Mouse (Mus musculus) stomach, embryonic 16.5 days (tissue): ENCODE results near the gene Hif1an. TPM values are rescaled to one million over a fixed set of nuclear protein-coding genes. Genes with fewer than 3 reads are reported as not detected.

Experiments
- ATAC-seq: fragments of 200-750 bp; cut with Nextera tagmentation; 2 replicates; pipeline ENCODE4 v1.8.0; 2017; ENCODE audit warnings: moderate number of reproducible peaks, moderate TSS enrichment; ENCODE audit not compliant: insufficient read depth, low FRiP score
- H3K27ac ChIP-seq: fragments of 300-500 bp; sonication (generic); 2 replicates; pipeline ENCODE4 v1.5.1; 2014; ENCODE audit warnings: low read length
- H3K27me3 ChIP-seq: fragments of 300-500 bp; sonication (generic); 2 replicates; pipeline ENCODE4 v1.6.1; 2014; ENCODE audit warnings: low read length, control low read depth, mixed read lengths; ENCODE audit not compliant: control insufficient read depth, insufficient read depth
- H3K36me3 ChIP-seq: fragments of 300-500 bp; sonication (generic); 2 replicates; pipeline ENCODE4 v1.6.1; 2014; ENCODE audit warnings: low read length; ENCODE audit not compliant: control insufficient read depth, insufficient read depth
- H3K4me1 ChIP-seq: fragments of 300-500 bp; sonication (generic); 2 replicates; pipeline ENCODE4 v1.6.1; 2014; ENCODE audit warnings: low read length, control low read depth, mixed read lengths; ENCODE audit not compliant: control insufficient read depth, insufficient read depth
- H3K4me2 ChIP-seq: fragments of 300-500 bp; sonication (generic); 2 replicates; pipeline ENCODE4 v1.6.1; 2014; ENCODE audit warnings: low read depth, low read length, mixed read lengths
- H3K4me3 ChIP-seq: fragments of 300-500 bp; sonication (generic); replicated peaks from 2 replicates; pipeline ENCODE4 v1.5.1; 2014; ENCODE audit warnings: mild to moderate bottlenecking, low read length
- H3K9ac ChIP-seq: fragments of 300-500 bp; sonication (generic); 2 replicates; pipeline ENCODE4 v1.6.1; 2014; ENCODE audit warnings: low read length
- H3K9me3 ChIP-seq: fragments of 300-500 bp; sonication (generic); replicated peaks from 2 replicates; pipeline ENCODE4 v1.6.1; 2016; ENCODE audit warnings: low read length, control low read depth; ENCODE audit not compliant: control insufficient read depth
- WGBS: fragments of 180-500 bp; shearing (Covaris S2); extraction: QIAGEN DNeasy Blood & Tissue Kit; methylation state at CpG from one replicate; pipeline ENCODE4 v1.1.7; 2014; 5-methylcytosine and 5-hydroxymethylcytosine counted together
- polyA plus RNA-seq: library from polyadenylated mRNA; unstranded; fragments of >200 nt; fragmentation: Nextera tagmentation; extraction: Ambion mirVana; gene quantifications from 2 replicates; pipeline ENCODE4 v1.2.1, GENCODE M21; 2015

The Hif1an gene
- polyA plus RNA-seq, 1 experiment from 2014 or later = 30.7 TPM

GRCm38 (mm10) chr19:44589591-44590223 is 27.1 kb downstream of the Hif1an start:
- Histone ChIP-seq H3K4me3 (no peak overlapping the region), H3K27me3 (0 out of 2 replicates have a peak, but pooled peaks cover 3% of the 10 kb centered on the region), H3K4me1 (no peaks in the 10 kb centered on the region), H3K9ac (no peak overlapping the region), H3K36me3 (no peaks in the 10 kb centered on the region), H3K27ac (no peak overlapping the region), H3K4me2 (no peak overlapping the region), H3K9me3 (no peaks in the 10 kb centered on the region)
- 0 out of 2 replicates have a peak, but pooled peaks have one; percentile 33 for ATAC-seq
- 30% methylated on average over 7 of the region's 7 CpGs for WGBS

DNA sequence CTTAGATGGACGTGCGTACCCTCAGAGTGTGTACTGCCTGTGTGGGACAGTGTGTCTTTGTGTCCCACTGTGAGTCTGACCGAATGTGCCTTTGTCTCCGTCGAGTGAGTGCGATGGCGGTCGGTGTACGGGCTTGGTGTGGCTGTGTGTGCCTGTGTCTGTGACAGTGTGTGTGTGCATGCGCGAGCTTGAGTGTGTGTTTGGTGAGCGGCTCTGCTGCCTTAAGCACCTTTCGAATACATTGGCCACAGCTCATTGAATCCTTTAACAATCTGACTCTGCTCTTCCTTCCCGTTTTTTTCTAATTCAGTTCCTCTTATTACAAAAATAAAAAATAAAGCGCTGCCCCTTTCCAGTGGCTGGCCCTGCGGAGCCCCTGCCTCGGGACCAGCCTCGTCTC is 28.3 kb downstream of the Hif1an start:
- no peak for ATAC-seq
- no peak overlapping the region for H3K9ac ChIP-seq

GRCm38 (mm10) chr19:44591638-44592037 is 29.0 kb downstream of the Hif1an start:
- Histone ChIP-seq H3K4me1 (no peaks in the 10 kb centered on the region), H3K9ac (no peak overlapping the region), H3K4me2 (no peak overlapping the region), H3K4me3 (no peak overlapping the region), H3K9me3 (no peaks in the 10 kb centered on the region), H3K27ac (no peak overlapping the region), H3K27me3 (no peaks in the 10 kb centered on the region), H3K36me3 (no peaks in the 10 kb centered on the region)
- WGBS = 73% methylated on average over 6 of the region's 6 CpGs
- no peak for ATAC-seq

More for the DNA sequence above, 28.3 kb downstream of the Hif1an start:
- Histone ChIP-seq H3K4me3 (no peak overlapping the region), H3K27me3 (0 out of 2 replicates have a peak, but pooled peaks cover 3% of the 10 kb centered on the region), H3K27ac (no peak overlapping the region), H3K4me1 (no peaks in the 10 kb centered on the region), H3K4me2 (no peak overlapping the region), H3K9me3 (no peaks in the 10 kb centered on the region), H3K36me3 (no peaks in the 10 kb centered on the region)
- WGBS = 88% methylated on average over 18 of the region's 18 CpGs

- Histone ChIP-seq H3K9me3 (no peaks in the 10 kb centered on the region), H3K4me1 (no peaks in the 10 kb centered on the region), H3K27ac (no peak overlapping the region), H3K4me2 (no peak overlapping the region), H3K9ac (no peak overlapping the region), H3K36me3 (no peaks in the 10 kb centered on the region), H3K4me3 (no peak overlapping the region), H3K27me3 (no peaks in the 10 kb centered on the region)
- 95% methylated on average over 14 of the region's 14 CpGs for WGBS
- ATAC-seq = no peak
These were observed 31.5 kb downstream of the Hif1an start for GRCm38 (mm10) chr19:44594180-44594579.

DNA sequence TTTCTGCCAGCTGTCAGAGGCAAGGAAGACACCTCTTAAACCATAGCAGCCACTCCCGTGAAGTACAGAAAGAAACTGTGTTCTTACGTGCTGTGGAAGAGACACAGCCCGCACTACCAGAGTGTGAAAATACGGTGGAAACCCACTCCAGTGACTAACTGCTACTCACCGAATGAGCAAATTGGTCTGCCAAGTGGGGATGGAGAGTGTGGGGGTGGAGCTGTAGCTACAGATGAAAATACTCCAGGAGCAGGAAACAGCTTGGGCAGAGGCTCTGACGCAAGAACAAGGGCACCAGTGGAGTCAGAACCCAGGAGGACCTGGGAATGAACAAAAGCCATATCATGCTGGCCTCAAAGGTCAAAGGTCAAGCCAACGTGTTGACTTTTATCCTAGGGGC is 55.5 kb downstream of the Hif1an start:
- no peak overlapping the region for H3K4me2 ChIP-seq
- WGBS = 53% methylated on average over 7 of the region's 7 CpGs

More for the DNA sequence above, 55.5 kb downstream of the Hif1an start:
- ATAC-seq = no peak
- Histone ChIP-seq H3K4me3 (no peak overlapping the region), H3K27me3 (no peaks in the 10 kb centered on the region), H3K27ac (no peak overlapping the region), H3K9me3 (no peaks in the 10 kb centered on the region), H3K36me3 (no peaks in the 10 kb centered on the region), H3K9ac (no peak overlapping the region), H3K4me1 (no peaks in the 10 kb centered on the region)

Other genes with a start within 250 kb of the Hif1an start
- 0.14 and 0.39 TPM in 2 replicates for gene Scd4, start 229.8 kb upstream of the Hif1an start, polyA plus RNA-seq
- gene Scd1, start 155.0 kb upstream of the Hif1an start, polyA plus RNA-seq = 4.5 and 5.1 TPM in 2 replicates
- not detected in 2 replicates for gene Wnt8b, start 69.4 kb upstream of the Hif1an start, polyA plus RNA-seq
- 0.75 and 0.92 TPM in 2 replicates for gene Sec31b, start 17.0 kb upstream of the Hif1an start, polyA plus RNA-seq
- 0.97 TPM in 1 of 2 replicates, not detected in the other for gene Gm20538, start 10.0 kb upstream of the Hif1an start, polyA plus RNA-seq
- 524 and 535 TPM in 2 replicates for gene Ndufb8, start 7.4 kb upstream of the Hif1an start, polyA plus RNA-seq
- not detected in 2 replicates for gene Pax2, start 193.2 kb downstream of the Hif1an start, polyA plus RNA-seq